Mouse (Mus musculus) telencephalon, adult 2 months (tissue): ENCODE data around the gene Gm17783.
"Not testable (repeated sequence)": the region's sequence is repeated elsewhere in the genome, so short reads cannot be mapped to it uniquely, and the experiment has no call there.

Experiments
- DNase-seq: peaks from one replicate; pipeline ENCODE4 v3.0.0-alpha.2; 2011; ENCODE audit warnings: low read depth, low spot score

Gene Gm17783

DNA sequence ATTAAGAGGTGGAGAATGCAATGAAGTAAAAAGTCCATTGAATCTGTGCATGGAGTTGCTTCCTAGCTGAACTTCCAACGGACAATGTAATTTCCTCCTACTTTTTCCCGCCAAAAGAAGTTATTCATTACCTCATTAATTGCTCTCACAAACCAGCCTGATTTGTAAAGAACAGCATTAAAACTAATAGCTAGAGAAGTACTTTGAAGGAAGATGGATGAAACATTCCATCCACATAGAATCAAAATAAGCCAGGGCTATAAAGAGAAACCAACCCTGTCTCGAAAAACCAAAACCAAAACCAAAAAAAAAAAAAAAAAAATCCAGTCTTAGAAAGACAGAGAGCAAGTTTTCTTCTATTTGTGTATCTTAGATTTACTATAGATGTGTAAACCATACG lies at the start of gene Gm17783:
Gene Gm17783, minus strand, starts transcription at position 101 of the 400 bp plus-strand sequence.
- no peak for DNase-seq

GRCm38 (mm10) chr16:45579883-45580282 lies 48.0 kb upstream of the Gm17783 start:
- DNase-seq = no peak

- DNase-seq = no peak
Measured at GRCm38 (mm10) chr16:45572307-45572706, 40.5 kb upstream of the Gm17783 start.

DNA sequence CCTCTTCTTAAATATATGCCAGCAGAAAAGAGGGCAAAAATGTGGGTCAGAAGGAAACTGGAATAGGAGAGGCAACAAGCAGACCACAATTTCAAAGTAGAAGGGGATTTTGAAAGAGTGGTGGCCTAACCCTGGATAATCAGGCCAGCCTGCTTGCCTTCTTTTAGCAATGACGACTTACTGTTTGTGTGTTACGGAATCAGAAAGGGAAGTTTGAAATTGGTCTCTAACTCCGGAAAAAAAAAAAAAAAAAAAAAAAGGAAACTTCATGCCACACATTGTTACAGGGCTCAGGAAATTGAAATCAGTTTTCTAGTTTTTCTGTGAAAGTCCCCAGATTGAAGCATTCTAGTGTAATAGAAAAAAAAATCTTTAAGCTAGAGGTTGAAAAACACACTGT lies 29.9 kb upstream of the Gm17783 start:
- no peak for DNase-seq

DNA sequence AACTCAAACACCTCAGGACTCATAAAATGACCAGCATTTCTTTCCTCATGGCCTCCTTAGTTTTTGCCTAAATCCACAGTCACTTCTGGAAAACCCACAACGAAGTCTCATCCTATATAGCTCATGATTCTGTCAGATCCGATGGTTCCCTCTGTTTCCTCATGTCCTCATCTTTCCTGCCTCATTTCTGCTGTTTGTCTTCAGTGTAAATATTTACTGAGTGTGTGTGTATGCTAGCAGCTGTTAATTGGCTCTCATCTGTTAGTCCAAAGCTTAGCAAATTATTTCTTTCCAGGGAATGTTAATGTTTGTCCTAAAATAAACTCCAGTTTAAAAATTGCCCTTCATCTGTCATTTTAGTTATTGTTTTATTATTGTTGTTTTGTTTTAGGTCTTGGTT lies 19.7 kb upstream of the Gm17783 start:
- DNase-seq = no peak

DNA sequence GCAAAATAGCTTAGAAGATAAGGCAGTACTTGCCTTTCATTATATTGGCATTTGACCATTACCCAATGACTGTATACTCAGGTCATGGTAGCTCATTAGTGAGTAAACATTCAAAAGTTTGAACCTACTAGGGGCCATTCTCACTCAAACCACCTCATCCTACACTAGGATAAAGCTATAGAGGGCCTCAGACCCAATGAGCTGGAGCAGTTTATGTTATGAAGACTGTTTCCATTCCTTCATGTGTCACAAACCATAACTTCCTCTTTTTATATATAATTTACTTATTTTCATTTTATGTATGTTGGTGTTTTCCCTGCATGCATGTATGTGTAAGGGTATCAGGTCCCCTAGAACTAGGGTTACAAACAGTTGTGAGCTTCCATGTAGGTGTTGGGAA lies 16.1 kb upstream of the Gm17783 start:
- DNase-seq = no peak

GRCm38 (mm10) chr16:45544341-45544740 lies 12.5 kb upstream of the Gm17783 start:
- no peak for DNase-seq

- no peak for DNase-seq
Measured at GRCm38 (mm10) chr16:45542108-45542507, 10.3 kb upstream of the Gm17783 start.

DNA sequence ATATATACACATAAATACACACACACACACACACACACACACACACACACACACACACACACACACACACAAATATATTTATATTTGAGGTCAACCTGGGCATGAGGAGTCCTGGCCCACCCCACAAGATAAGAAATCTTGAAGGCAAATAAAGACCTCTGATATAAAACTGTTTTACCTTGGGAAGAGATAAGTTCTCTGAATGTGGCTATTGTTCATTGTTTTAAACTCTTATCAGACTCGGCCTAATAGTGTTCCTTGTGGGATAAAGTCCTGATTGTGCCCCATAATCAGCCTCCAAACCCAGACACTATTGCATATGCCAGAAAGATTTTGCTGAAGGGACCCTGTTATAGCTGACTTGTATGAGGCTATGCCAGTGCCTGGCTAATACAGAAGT lies 6.5 kb upstream of the Gm17783 start:
- DNase-seq = not testable (repeated sequence)

GRCm38 (mm10) chr16:45535009-45535408 lies 3.2 kb upstream of the Gm17783 start, which contains the start of gene Slc9c1:
Slc9c1 (plus strand) TSS chr16:45535309.
- DNase-seq = no peak

- no peak for DNase-seq
Measured at GRCm38 (mm10) chr16:45525551-45525950, 6.3 kb downstream of the Gm17783 start.

DNA sequence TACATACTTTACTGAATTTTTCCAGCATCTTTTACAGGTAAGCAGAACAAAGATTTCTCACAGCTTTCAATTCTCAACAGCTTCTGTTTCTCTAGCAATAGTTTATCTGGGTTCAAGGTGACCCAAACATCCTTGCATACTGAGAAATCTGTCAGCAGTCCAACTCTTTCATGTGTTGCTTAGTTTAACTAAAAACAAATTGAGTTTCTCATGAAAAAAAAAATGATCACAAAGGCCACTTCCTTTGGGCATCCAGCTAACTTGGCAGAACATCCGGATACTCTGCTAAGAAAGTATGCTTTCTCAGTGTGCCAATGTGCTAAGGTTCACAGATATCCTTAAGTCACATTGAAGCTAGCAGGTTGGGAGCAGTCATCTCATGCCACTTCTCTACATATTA lies 36.5 kb downstream of the Gm17783 start:
- no peak for DNase-seq

DNA sequence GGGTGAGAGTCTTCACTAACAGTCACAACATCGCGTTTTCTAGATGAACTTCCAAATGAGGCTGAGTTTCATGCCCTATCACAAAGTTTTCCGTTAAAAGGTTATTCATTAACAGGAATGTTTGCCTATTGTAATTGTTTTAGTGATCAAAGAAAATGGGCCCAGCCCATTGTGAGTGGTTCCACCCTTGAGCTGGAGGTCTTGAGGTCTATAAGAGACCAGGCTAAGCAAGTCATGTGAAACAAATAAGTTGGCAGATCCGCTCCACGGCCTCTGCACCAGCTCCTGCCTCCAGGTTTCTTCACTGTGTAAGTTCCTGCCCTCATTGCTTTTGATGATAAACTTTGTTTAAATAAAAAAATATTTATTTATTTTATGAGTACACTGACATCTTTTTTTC lies 38.9 kb downstream of the Gm17783 start, which contains the start of gene Gm609:
Gene Gm609, minus strand, starts transcription at position 43 of the 400 bp plus-strand sequence.
- DNase-seq = no peak

DNA sequence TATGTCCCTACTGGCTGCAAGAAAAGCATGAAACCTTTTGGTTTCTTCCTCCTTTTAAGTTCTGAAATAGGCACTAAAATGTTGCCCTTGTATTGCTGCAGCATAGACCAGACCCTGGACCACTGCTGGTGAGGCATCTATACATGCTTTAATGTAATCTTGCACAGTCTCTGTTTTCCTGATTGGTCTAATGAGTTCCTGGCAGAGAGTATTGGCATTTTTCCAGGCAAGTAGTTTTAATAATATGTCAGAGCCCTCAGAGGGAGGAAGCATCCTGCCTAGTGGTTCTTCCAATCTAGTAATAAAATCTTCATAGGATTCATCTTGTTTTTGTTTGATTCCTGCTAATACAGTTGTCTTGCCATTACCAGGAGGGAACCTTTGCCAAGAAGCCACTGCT lies 54.9 kb downstream of the Gm17783 start:
- DNase-seq = no peak

GRCm38 (mm10) chr16:45471836-45472235 lies 60.0 kb downstream of the Gm17783 start:
- DNase-seq = not testable (repeated sequence)
